In genomic region chr1:167457311-167457710, GRCm38 (mm10) we compare ENCODE assay signal across 26 mouse cellular contexts. TPM values are rescaled to one million over a fixed set of nuclear protein-coding genes. Genes with fewer than 3 reads are reported as not detected.
DNase-seq lines count a peak whose midpoint lies in the region; ATAC-seq lines count a peak whose summit lies in the region.
"Had no signal": no experiment of that assay in that cellular context is flagged by ENCODE, and none has a peak within 500 bp of the region (broad histone marks: within the 10 kb centered on the region; RNA-seq: fewer than 3 reads in every experiment).

No protein-coding gene starts in this region.

- peak; percentile 23 for DNase-seq in kidney, adult 18-20 months
- DNase-seq in kidney, adult 9 months, result peak; percentile 75
- DNase-seq in kidney, postnatal 4 days, result no peak
- DNase-seq in kidney, postnatal 25 days, result peak; percentile 32 to 61
- no peak for DNase-seq in cerebellum, postnatal 14 days
- DNase-seq: adrenal gland, adult 2 months; adrenal gland, postnatal 14 days; cerebellum, adult 11 months; cerebellum, adult 2 months; cerebellum, adult 9-11 months; cerebellum, postnatal 36 days; embryo, embryonic 11 days; gastrocnemius, postnatal 36 days had no signal

- no peak overlapping the region for H3K27ac ChIP-seq in kidney, embryonic 15.5 days
- H3K27ac ChIP-seq: embryonic facial prominence, embryonic 10.5 days; embryonic facial prominence, embryonic 13.5 days; forebrain, embryonic 12.5 days; forebrain, embryonic 15.5 days; hindbrain, embryonic 10.5 days; hindbrain, embryonic 13.5 days had no signal

- no peaks in the 10 kb centered on the region for H3K27me3 ChIP-seq in kidney, embryonic 15.5 days
- H3K27me3 ChIP-seq: embryonic facial prominence, embryonic 13.5 days; forebrain, embryonic 12.5 days; forebrain, embryonic 15.5 days; hindbrain, embryonic 13.5 days had no signal

- no peaks in the 10 kb centered on the region for H3K4me1 ChIP-seq in kidney, embryonic 15.5 days
- H3K4me1 ChIP-seq: embryonic facial prominence, embryonic 13.5 days; forebrain, embryonic 12.5 days; forebrain, embryonic 15.5 days; hindbrain, embryonic 10.5 days; hindbrain, embryonic 13.5 days had no signal

- H3K4me2 ChIP-seq in kidney, embryonic 15.5 days, result no peak overlapping the region
- H3K4me2 ChIP-seq: embryonic facial prominence, embryonic 13.5 days; forebrain, embryonic 12.5 days; forebrain, embryonic 15.5 days; heart, embryonic 11.5 days; hindbrain, embryonic 13.5 days had no signal

- H3K9ac ChIP-seq in kidney, embryonic 15.5 days, result no peak overlapping the region
- H3K9ac ChIP-seq: embryonic facial prominence, embryonic 13.5 days; forebrain, embryonic 12.5 days; forebrain, embryonic 15.5 days; hindbrain, embryonic 13.5 days had no signal

- H3K4me3 ChIP-seq in kidney, embryonic 15.5 days (replicated peaks), result no peak overlapping the region
- H3K4me3 ChIP-seq: embryonic facial prominence, embryonic 10.5 days; embryonic facial prominence, embryonic 13.5 days; erythroblast, embryonic 14.5 days; forebrain, embryonic 12.5 days; forebrain, embryonic 15.5 days; hindbrain, embryonic 10.5 days; hindbrain, embryonic 13.5 days had no signal

- WGBS in kidney, embryonic 15.5 days, result 62% methylated on average over 3 of the region's 3 CpGs

- no peaks in the 10 kb centered on the region for H3K9me3 ChIP-seq in kidney, embryonic 15.5 days (replicated peaks)
- H3K9me3 ChIP-seq: embryonic facial prominence, embryonic 10.5 days; embryonic facial prominence, embryonic 13.5 days; forebrain, embryonic 12.5 days; forebrain, embryonic 15.5 days; hindbrain, embryonic 13.5 days had no signal

- no peak for ATAC-seq in kidney, embryonic 15.5 days (replicated peaks; ENCODE audit: low FRiP score)
- ATAC-seq: CD4-positive, CD25-positive, alpha-beta regulatory T cell, adult 4 months; forebrain, embryonic 15.5 days; hindbrain, embryonic 16.5 days had no signal

- no peaks in the 10 kb centered on the region for H3K36me3 ChIP-seq in kidney, embryonic 15.5 days
- H3K36me3 ChIP-seq: embryonic facial prominence, embryonic 10.5 days; embryonic facial prominence, embryonic 13.5 days; forebrain, embryonic 12.5 days; forebrain, embryonic 15.5 days; hindbrain, embryonic 10.5 days; hindbrain, embryonic 13.5 days had no signal

RNA-seq across cellular contexts. Expression of gene Lrrc52, which starts 9.3 kb away (rescaled TPM):
- not detected in 2 replicates for polyA plus RNA-seq in kidney, embryonic 15.5 days (2015; fragmentation: Nextera tagmentation; extraction: Ambion mirVana)
- polyA plus RNA-seq: adrenal gland, adult 2 months; C2C12; CD4-positive, CD25-positive, alpha-beta regulatory T cell, adult 4 months; cortical plate, adult 2 months; embryonic facial prominence, embryonic 10.5 days; embryonic facial prominence, embryonic 13.5 days; erythroblast, embryonic 14.5 days; forebrain, embryonic 12.5 days; forebrain, embryonic 15.5 days; heart, embryonic 11.5 days; hindbrain, embryonic 10.5 days; hindbrain, embryonic 13.5 days; hindbrain, embryonic 16.5 days had no signal

Comparison
In these comparisons a context has a peak if more than half of its experiments do, and no peak if none do; other contexts are left out.
1. DNase-seq: peak in kidney, adult 18-20 months (single experiment), kidney, adult 9 months (single experiment) and kidney, postnatal 25 days (2 of 2); none in kidney, postnatal 4 days (0 of 2) and cerebellum, postnatal 14 days (0 of 2).